Mouse (Mus musculus): ENCODE measurements around the gene Olfr1131. TPM values are rescaled to one million over a fixed set of nuclear protein-coding genes. Genes with fewer than 3 reads are reported as not detected.
"Not testable (repeated sequence)": the region's sequence is repeated elsewhere in the genome, so short reads cannot be mapped to it uniquely, and the experiment has no call there.

The Olfr1131 gene
- not detected for total RNA-seq (2022)

- no peak for DNase-seq (ENCODE audit: low spot score in 2 of 2)
Measured at GRCm38 (mm10) chr2:87626804-87627203, at the start of gene Olfr1131. Olfr1131 (plus strand) TSS chr2:87627104.

GRCm38 (mm10) chr2:87605912-87606311 is 21.0 kb upstream of the Olfr1131 start, which contains the start of gene Olfr1130:
Olfr1130 (plus strand) TSS chr2:87606212.
- not testable (repeated sequence) for DNase-seq (ENCODE audit: low spot score in 2 of 2)

- no peak for DNase-seq (ENCODE audit: low spot score in 2 of 2)
Measured at GRCm38 (mm10) chr2:87637435-87637834, 10.5 kb downstream of the Olfr1131 start, which contains the start of gene Olfr1132. Olfr1132 (minus strand) TSS chr2:87637535.

- DNase-seq (ENCODE audit: low spot score in 2 of 2), result no peak
Measured at GRCm38 (mm10) chr2:87642441-87642840, 15.5 kb downstream of the Olfr1131 start.

DNA sequence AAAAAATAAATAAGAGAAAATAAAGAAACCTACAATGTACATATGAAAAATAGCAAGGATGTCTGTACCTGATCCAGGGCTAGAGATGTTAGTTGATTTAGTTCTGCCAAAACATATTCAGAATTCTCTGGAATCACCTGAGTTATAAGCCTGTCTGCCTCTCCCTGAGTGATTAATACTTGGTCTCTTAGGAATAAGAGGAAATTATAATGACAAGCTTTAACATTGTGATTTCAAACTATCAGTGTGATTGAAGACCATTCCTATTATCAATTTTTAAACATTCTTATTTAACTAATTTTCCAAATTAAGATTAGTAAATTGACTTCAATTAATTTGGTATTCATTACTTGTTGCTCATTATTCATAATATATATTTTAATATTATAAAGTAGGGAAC is 20.4 kb downstream of the Olfr1131 start, which contains the start of gene Olfr1133:
Olfr1133 (minus strand) TSS at position 101 of the 400 bp plus-strand sequence.
- DNase-seq (ENCODE audit: low spot score in 2 of 2), result no peak

- DNase-seq (ENCODE audit: low spot score in 2 of 2), result no peak
Measured at GRCm38 (mm10) chr2:87658360-87658759, 31.5 kb downstream of the Olfr1131 start, which contains the start of gene Olfr1134. Olfr1134 (minus strand) TSS chr2:87658460.

DNA sequence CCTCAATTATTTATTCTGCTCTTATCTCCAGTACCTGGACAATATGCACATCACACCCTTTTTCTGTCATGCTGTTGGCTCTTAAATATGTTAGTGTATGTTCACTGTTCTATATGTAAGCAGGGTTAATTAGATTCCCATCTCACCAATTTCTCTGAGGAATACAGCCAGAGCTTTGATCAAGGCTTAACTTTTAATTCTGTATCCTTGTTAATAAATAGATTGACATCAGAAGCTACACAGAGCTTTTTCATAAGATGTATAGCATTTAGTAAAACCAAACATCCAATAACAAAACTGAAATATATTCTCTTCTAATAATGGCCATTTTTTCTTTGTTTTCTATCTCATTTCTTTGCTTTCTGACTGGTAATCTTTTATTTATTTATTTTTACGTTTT is 46.7 kb downstream of the Olfr1131 start, which contains the start of gene Olfr1135:
Olfr1135 (minus strand) TSS at position 101 of the 400 bp plus-strand sequence.
- DNase-seq (ENCODE audit: low spot score in 2 of 2), result no peak

Other genes with a start within 250 kb of the Olfr1131 start
- gene Olfr1122, start 241.3 kb upstream of the Olfr1131 start, total RNA-seq (2022), result under 1 TPM in 1 of 4 experiments, not detected in 3; 0.09 TPM
- not detected for gene Olfr1123, start 210.5 kb upstream of the Olfr1131 start, total RNA-seq (2022)
- not detected for gene Olfr1124, start 196.8 kb upstream of the Olfr1131 start, total RNA-seq (2022)
- gene Olfr1126, start 173.1 kb upstream of the Olfr1131 start, total RNA-seq (2022), result not detected
- gene Pramel7, start 130.0 kb upstream of the Olfr1131 start, total RNA-seq (2022), result not detected
- not detected for gene Pramel6, start 120.5 kb upstream of the Olfr1131 start, total RNA-seq (2022)
- not detected for gene Olfr153, start 95.3 kb upstream of the Olfr1131 start, total RNA-seq (2022)
- gene Olfr1128, start 81.6 kb upstream of the Olfr1131 start, total RNA-seq (2022), result not detected
- gene Olfr1129, start 53.2 kb upstream of the Olfr1131 start, total RNA-seq (2022), result not detected
- not detected for gene Olfr1130, start 20.9 kb upstream of the Olfr1131 start, total RNA-seq (2022)
- not detected for gene Olfr1132, start 10.4 kb downstream of the Olfr1131 start, total RNA-seq (2022)
- gene Olfr1133, start 20.3 kb downstream of the Olfr1131 start, total RNA-seq (2022), result not detected
- gene Olfr1134, start 31.4 kb downstream of the Olfr1131 start, total RNA-seq (2022), result not detected
- gene Olfr1135, start 46.6 kb downstream of the Olfr1131 start, total RNA-seq (2022), result not detected
- gene Olfr1136, start 66.8 kb downstream of the Olfr1131 start, total RNA-seq (2022), result not detected
- gene Olfr1137, start 86.1 kb downstream of the Olfr1131 start, total RNA-seq (2022), result not detected
- not detected for gene Olfr1138, start 112.9 kb downstream of the Olfr1131 start, total RNA-seq (2022)
- not detected for gene Olfr1140, start 116.6 kb downstream of the Olfr1131 start, total RNA-seq (2022)
- not detected for gene Olfr1141, start 126.9 kb downstream of the Olfr1131 start, total RNA-seq (2022)
- gene Olfr152, start 152.4 kb downstream of the Olfr1131 start, total RNA-seq (2022), result not detected
- gene Olfr1143, start 173.5 kb downstream of the Olfr1131 start, total RNA-seq (2022), result not detected
- not detected for gene Olfr1145, start 182.7 kb downstream of the Olfr1131 start, total RNA-seq (2022)
- not detected for gene Olfr1148, start 203.4 kb downstream of the Olfr1131 start, total RNA-seq (2022)
- gene Olfr1150-ps1, start 216.9 kb downstream of the Olfr1131 start, total RNA-seq (2022), result not detected
- gene Olfr1151, start 228.8 kb downstream of the Olfr1131 start, total RNA-seq (2022), result not detected
- not detected for gene Olfr1152, start 239.4 kb downstream of the Olfr1131 start, total RNA-seq (2022)

Data from left cerebral cortex, adult 8-10 months (tissue).